Mouse (Mus musculus) forebrain, embryonic 12.5 days (tissue): Measurements from ENCODE around the gene Acot7. TPM values are rescaled to one million over a fixed set of nuclear protein-coding genes. Genes with fewer than 3 reads are reported as not detected.

Experiments used
- ATAC-seq: fragments of 200-750 bp; cut with Nextera tagmentation; 2 replicates; pipeline ENCODE4 v1.8.0; 2017; ENCODE audit warnings: moderate TSS enrichment; ENCODE audit not compliant: low FRiP score
- H3K27ac ChIP-seq: fragments of 300-500 bp; sonication (generic); 2 replicates; pipeline ENCODE4 v1.5.1; 2016; ENCODE audit warnings: mild to moderate bottlenecking
- H3K27me3 ChIP-seq: fragments of 300-500 bp; sonication (generic); 2 replicates; pipeline ENCODE4 v1.6.1; 2016; ENCODE audit warnings: mild to moderate bottlenecking
- H3K36me3 ChIP-seq: fragments of 300-500 bp; sonication (generic); replicated peaks from 2 replicates; pipeline ENCODE4 v1.6.1; 2016; ENCODE audit warnings: mild to moderate bottlenecking
- H3K4me1 ChIP-seq: fragments of 300-500 bp; sonication (generic); 2 replicates; pipeline ENCODE4 v1.6.1; 2016
- H3K4me2 ChIP-seq: fragments of 300-500 bp; sonication (generic); 2 replicates; pipeline ENCODE4 v1.6.1; 2016; ENCODE audit warnings: mild to moderate bottlenecking, moderate library complexity
- H3K4me3 ChIP-seq: fragments of 300-500 bp; sonication (generic); replicated peaks from 2 replicates; pipeline ENCODE4 v1.5.1; 2016; ENCODE audit warnings: mild to moderate bottlenecking
- H3K9ac ChIP-seq: fragments of 300-500 bp; sonication (generic); 2 replicates; pipeline ENCODE4 v1.6.1; 2016; ENCODE audit warnings: mild to moderate bottlenecking
- H3K9me3 ChIP-seq: fragments of 300-500 bp; sonication (generic); 2 replicates; pipeline ENCODE4 v1.6.1; 2016
- WGBS: fragments of 180-500 bp; shearing (Covaris S2); methylation state at CpG from one replicate; pipeline ENCODE4 v1.1.7; 2016; 5-methylcytosine and 5-hydroxymethylcytosine counted together
- polyA plus RNA-seq: library from polyadenylated mRNA; unstranded; fragments of >200 nt; fragmentation: Nextera tagmentation; extraction: Ambion mirVana; gene quantifications from 2 replicates; pipeline ENCODE4 v1.2.1, GENCODE M21; 2016

Acot7 gene
- polyA plus RNA-seq, 1 experiment from 2014 or later, result 85.9 TPM

- H3K4me3 ChIP-seq, result no peak overlapping the region
Measured at GRCm38 (mm10) chr4:152287317-152288120, 109.6 kb downstream of the Acot7 start.

GRCm38 (mm10) chr4:152288398-152288945, 110.5 kb downstream of the Acot7 start:
- ATAC-seq, result no peak
- no peak overlapping the region for H3K9ac ChIP-seq
- peaks cover 98% of the 10 kb centered on the region for H3K27me3 ChIP-seq
- no peak overlapping the region for H3K4me3 ChIP-seq
- no peaks in the 10 kb centered on the region for H3K9me3 ChIP-seq
- H3K4me1 ChIP-seq, result peaks cover 69% of the 10 kb centered on the region
- no peak overlapping the region for H3K27ac ChIP-seq
- WGBS, result 34% methylated on average over 18 of the region's 18 CpGs
- H3K4me2 ChIP-seq, result no peak overlapping the region
- no peaks in the 10 kb centered on the region for H3K36me3 ChIP-seq

More at GRCm38 (mm10) chr4:152287317-152288120, 109.6 kb downstream of the Acot7 start:
- Histone ChIP-seq H3K9ac (no peak overlapping the region), H3K27ac (no peak overlapping the region), H3K9me3 (no peaks in the 10 kb centered on the region), H3K27me3 (peaks cover 98% of the 10 kb centered on the region), H3K4me1 (peaks cover 68% of the 10 kb centered on the region), H3K4me2 (no peak overlapping the region), H3K36me3 (no peaks in the 10 kb centered on the region)
- 7% methylated on average over 19 of the region's 19 CpGs for WGBS
- no peak for ATAC-seq

DNA sequence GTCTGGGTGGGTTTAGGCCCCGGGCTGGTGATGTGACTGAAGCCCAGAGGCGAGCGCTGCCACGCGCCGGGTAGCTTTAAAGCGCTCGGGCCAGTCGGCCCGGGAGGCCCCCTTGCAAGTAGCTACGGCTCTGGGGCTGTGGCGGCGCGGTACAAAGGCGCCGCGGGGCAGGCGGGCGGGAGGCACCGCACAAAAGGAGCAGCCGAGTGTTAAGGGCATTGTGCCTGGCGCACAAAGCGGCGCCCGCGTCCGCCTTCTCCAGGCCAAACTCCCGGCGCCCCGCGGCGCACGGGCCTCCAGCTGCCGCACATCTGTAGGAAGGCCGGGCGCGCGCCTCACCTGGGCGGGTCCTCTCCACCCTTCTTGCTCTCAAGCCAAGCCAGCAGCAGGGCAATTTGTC, 112.5 kb downstream of the Acot7 start:
- Histone ChIP-seq H3K4me1 (peaks cover 77% of the 10 kb centered on the region), H3K36me3 (no peaks in the 10 kb centered on the region), H3K27ac (no peak overlapping the region), H3K4me3 (peak overlapping the region; percentile 35), H3K27me3 (peaks cover 98% of the 10 kb centered on the region), H3K4me2 (peak overlapping the region; percentile 61), H3K9me3 (no peaks in the 10 kb centered on the region), H3K9ac (peak overlapping the region; percentile 48)
- peak; percentile 61 for ATAC-seq
- WGBS, result under 1% methylated on average over 39 of the region's 39 CpGs

- peak overlapping the region; percentile 61; the same call in 1 of the 2 replicates for H3K4me2 ChIP-seq
- H3K27me3 ChIP-seq, result peaks cover 98% of the 10 kb centered on the region
- H3K9ac ChIP-seq, result no peak overlapping the region
- ATAC-seq, result no peak
- H3K36me3 ChIP-seq, result no peaks in the 10 kb centered on the region
- peaks cover 76% of the 10 kb centered on the region for H3K4me1 ChIP-seq
- WGBS, result 3% methylated on average over 11 of the region's 11 CpGs
- peak overlapping the region; percentile 35; the same call in 1 of the 2 replicates for H3K4me3 ChIP-seq
- no peak overlapping the region for H3K27ac ChIP-seq
- H3K9me3 ChIP-seq, result no peaks in the 10 kb centered on the region
Measured at GRCm38 (mm10) chr4:152290991-152291390, 113.1 kb downstream of the Acot7 start.

- no peak for ATAC-seq
- H3K27me3 ChIP-seq, result peaks cover 98% of the 10 kb centered on the region
- peak within 1 kb of the TSS; percentile 35 for H3K4me3 ChIP-seq
- H3K9me3 ChIP-seq, result no peaks in the 10 kb centered on the region
- WGBS, result 19% methylated on average over 6 of the region's 6 CpGs
- H3K27ac ChIP-seq, result no peak within 1 kb of the TSS
- H3K36me3 ChIP-seq, result no peaks in the 10 kb centered on the region
- H3K4me2 ChIP-seq, result peak within 1 kb of the TSS; percentile 61
- H3K4me1 ChIP-seq, result peaks cover 72% of the 10 kb centered on the region
- H3K9ac ChIP-seq, result peak within 1 kb of the TSS; percentile 48
Measured at GRCm38 (mm10) chr4:152291562-152291961, 113.6 kb downstream of the Acot7 start, which contains the start of gene Hes3. Gene Hes3 (minus strand): TSS chr4:152291662.

DNA sequence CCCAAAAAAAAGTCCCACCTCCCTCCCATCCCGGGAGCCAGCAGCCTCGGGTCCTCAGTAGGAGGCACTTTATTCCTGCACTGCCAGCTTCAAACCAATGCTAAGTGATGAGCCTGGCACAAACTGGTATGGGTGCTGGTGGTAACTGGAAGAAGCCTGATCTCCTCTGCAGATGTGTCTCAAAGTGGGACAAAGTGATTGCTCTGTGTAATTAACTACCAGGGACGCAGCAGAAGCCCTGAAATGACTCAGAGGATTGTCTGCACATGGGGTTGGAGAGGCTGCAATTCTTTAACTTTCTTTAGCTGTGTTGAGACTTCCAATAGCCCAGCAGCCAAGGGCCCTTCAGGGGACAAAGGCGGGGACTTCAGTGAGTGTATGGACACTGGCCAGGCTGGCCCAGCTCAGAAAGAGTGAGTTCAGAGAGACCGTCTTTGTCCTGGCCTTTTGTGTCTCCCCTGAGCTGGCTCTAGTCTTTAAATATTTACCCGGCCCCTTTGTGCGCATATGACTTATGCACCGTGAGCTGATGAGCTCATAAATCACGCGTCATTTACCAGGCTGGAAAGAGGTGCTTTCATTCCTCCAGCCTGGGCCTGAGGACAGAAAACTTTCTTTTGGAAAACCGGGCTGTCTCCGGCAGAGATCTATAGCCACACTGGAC, 114.3 kb downstream of the Acot7 start:
- no peak overlapping the region for H3K27ac ChIP-seq
- peaks cover 91% of the 10 kb centered on the region for H3K27me3 ChIP-seq
- 3% methylated on average over 12 of the region's 12 CpGs for WGBS
- H3K36me3 ChIP-seq, result no peaks in the 10 kb centered on the region
- H3K4me2 ChIP-seq, result no peak overlapping the region
- H3K4me1 ChIP-seq, result peaks cover 67% of the 10 kb centered on the region
- 0 out of 2 replicates have a peak overlapping the region, but pooled peaks have one; percentile 17 for H3K9ac ChIP-seq
- H3K9me3 ChIP-seq, result no peaks in the 10 kb centered on the region
- H3K4me3 ChIP-seq, result no peak overlapping the region
- ATAC-seq, result no peak

DNA sequence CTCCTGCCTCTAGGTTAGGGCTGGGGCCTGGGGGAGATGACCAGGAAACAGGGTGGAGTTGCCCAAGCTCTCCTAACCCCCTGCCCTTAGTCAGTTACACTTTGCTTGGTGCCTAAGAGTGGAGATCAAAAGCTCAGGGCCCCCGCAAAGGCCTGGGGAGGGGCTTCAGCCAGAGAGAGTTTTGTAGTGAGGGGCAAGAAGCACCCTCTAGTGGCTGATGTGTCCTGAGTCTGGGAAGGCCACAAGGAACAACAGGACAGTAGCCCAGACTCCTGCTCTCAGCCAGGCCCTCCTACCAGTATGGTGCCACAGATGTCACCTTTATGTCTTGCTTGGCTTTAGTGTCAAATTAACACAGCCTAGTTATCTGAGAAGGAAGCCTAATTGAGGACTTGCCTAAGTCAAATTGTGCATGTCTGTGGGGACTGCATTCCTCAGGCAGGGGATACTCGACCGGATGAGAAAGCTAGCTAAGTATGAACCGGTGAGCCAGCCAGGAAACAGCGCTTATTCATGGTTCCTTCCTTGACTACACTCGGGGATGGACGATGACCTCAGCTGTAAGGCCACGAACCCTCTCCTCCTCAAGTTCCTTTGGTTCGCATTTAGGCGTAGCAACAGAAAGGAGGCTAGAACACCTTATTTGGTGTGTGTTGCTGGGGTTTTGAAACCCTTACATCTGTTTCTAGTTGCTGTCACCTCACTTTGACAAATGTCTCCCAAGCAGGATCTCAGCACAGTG, 116.4 kb downstream of the Acot7 start:
- no peaks in the 10 kb centered on the region for H3K9me3 ChIP-seq
- peaks cover 68% of the 10 kb centered on the region for H3K4me1 ChIP-seq
- H3K4me2 ChIP-seq, result no peak overlapping the region
- WGBS, result 58% methylated on average over 10 of the region's 10 CpGs
- no peak overlapping the region for H3K4me3 ChIP-seq
- no peak overlapping the region for H3K27ac ChIP-seq
- no peak for ATAC-seq
- H3K36me3 ChIP-seq, result peaks cover 1% of the 10 kb centered on the region; the same call in 1 of the 2 replicates
- H3K27me3 ChIP-seq, result peaks cover 78% of the 10 kb centered on the region
- no peak overlapping the region for H3K9ac ChIP-seq

- no peak for ATAC-seq
- peaks cover 54% of the 10 kb centered on the region for H3K4me1 ChIP-seq
- peaks cover 16% of the 10 kb centered on the region for H3K36me3 ChIP-seq
- 53% methylated on average over 4 of the region's 4 CpGs for WGBS
- H3K4me3 ChIP-seq, result no peak overlapping the region
- no peak overlapping the region for H3K9ac ChIP-seq
- peaks cover 63% of the 10 kb centered on the region for H3K27me3 ChIP-seq
- H3K9me3 ChIP-seq, result no peaks in the 10 kb centered on the region
- no peak overlapping the region for H3K27ac ChIP-seq
- H3K4me2 ChIP-seq, result no peak overlapping the region
Measured at GRCm38 (mm10) chr4:152295916-152296315, 118.0 kb downstream of the Acot7 start.

DNA sequence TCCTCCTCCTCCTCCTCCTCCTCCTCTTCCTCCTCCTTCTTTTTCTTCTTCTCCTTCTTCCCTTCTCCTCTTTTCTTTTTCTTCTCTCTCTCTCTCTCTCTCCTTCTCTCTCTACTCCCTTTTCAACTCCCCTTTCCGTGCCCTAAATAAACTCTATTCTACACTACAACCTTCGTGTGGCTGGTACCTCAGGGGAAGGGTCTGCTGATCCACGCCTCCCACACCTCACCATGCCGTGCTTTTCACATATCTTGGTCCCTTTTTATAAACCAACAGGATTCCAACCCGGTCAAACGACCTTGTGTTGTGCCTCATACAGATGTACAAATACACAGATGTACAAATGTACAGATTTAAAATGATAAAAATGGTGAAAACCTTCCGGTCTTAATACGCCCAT, 118.4 kb downstream of the Acot7 start:
- Histone ChIP-seq H3K27ac (no peak overlapping the region), H3K36me3 (peaks cover 20% of the 10 kb centered on the region), H3K4me3 (peak overlapping the region; percentile 96), H3K9ac (peak overlapping the region; percentile 91; the same call in 1 of the 2 replicates), H3K4me2 (peak overlapping the region; percentile 97), H3K9me3 (no peaks in the 10 kb centered on the region), H3K27me3 (peaks cover 58% of the 10 kb centered on the region), H3K4me1 (peaks cover 49% of the 10 kb centered on the region)
- no peak for ATAC-seq
- WGBS, result 23% methylated on average over 8 of the region's 8 CpGs

DNA sequence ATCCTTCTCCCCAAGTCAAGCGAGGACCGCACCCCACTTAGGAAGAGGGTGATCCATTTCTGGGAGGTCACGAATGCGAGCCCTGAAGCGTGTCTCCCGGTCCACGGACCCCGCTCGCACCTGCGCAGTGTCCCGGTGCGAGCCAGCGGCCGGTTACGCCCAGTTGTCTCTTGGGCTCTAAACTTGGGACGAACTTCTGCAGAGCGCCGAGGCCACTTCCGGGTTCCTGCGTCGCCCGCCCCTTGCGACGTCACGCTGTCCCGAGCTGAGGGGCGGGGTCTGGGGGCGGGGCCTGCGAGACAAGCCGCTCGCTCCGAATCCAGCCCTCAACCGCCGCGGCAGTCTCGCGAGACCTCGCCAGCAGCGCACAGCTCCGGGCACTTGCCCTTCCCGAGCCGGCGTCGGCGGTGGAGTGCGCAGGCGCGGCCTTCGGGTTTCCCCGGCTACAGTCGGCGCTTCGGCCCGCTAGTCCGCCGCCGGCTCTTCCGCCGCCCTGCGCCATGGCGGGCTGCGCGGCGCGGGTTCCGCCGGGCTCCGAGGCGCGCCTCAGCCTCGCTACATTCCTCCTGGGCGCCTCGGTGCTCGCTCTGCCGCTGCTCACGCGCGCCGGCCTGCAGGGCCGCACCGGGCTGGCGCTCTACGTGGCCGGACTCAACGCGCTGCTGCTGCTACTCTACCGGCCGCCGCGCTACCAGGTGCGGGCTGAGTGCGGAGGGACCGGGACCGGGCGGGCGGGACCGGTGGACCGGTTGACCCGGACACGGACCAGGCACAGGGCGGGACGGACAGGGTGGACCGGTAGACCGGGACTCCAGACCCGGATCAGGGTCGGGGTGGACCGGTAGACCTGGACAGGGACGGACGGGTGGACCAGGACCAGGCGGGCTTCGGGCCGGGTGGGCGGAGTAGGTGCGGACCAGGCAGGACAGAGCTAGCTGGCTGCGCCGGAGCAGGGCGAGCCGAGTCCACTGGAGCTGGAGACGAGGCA, 119.2 kb downstream of the Acot7 start, which contains the start of gene Icmt:
Gene Icmt, plus strand, starts transcription at position 354 of the 988 bp plus-strand sequence.
- H3K9ac ChIP-seq, result peak within 1 kb of the TSS; percentile 91
- peaks cover 41% of the 10 kb centered on the region for H3K4me1 ChIP-seq
- peak within 1 kb of the TSS; percentile 73 for H3K27ac ChIP-seq

DNA sequence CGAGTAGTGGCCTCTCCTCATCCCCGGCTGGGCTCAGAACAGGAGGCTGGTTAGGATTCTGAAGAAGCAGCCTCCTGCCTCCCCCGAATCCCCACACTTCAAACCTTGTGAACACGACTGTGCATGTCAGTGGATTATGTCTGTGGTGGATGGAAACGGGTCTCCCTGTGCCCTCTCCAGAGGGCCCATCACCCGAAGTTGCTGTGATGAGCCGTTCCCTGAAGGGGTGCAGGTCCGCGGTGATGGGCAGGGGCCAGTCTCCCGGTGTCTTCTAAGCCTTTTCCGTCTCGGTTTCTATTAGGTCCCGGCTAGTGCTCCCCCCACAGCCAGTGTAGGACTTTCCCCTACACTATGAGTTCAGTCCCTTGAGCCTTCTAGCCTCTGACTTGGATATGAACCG, 120.9 kb downstream of the Acot7 start:
- peak overlapping the region; percentile 96; the same call in 1 of the 2 replicates for H3K4me3 ChIP-seq
- peaks cover 45% of the 10 kb centered on the region for H3K36me3 ChIP-seq
- H3K9me3 ChIP-seq, result no peaks in the 10 kb centered on the region
- H3K4me1 ChIP-seq, result peaks cover 25% of the 10 kb centered on the region
- peak overlapping the region; percentile 45 for H3K9ac ChIP-seq
- no peak for ATAC-seq
- H3K4me2 ChIP-seq, result peak overlapping the region; percentile 97; the same call in 1 of the 2 replicates
- H3K27ac ChIP-seq, result no peak overlapping the region
- 84% methylated on average over 14 of the region's 14 CpGs for WGBS
- peaks cover 34% of the 10 kb centered on the region for H3K27me3 ChIP-seq

More for the DNA sequence above, 119.2 kb downstream of the Acot7 start, which contains the start of gene Icmt:
- Histone ChIP-seq H3K9me3 (no peaks in the 10 kb centered on the region), H3K36me3 (peaks cover 28% of the 10 kb centered on the region), H3K4me2 (peak within 1 kb of the TSS; percentile 97), H3K4me3 (peak within 1 kb of the TSS; percentile 96), H3K27me3 (peaks cover 50% of the 10 kb centered on the region)
- ATAC-seq, result peak; percentile 96
- under 1% methylated on average over 119 of the region's 119 CpGs for whole genome bisulfite sequencing
